In the genomic region with DNA sequence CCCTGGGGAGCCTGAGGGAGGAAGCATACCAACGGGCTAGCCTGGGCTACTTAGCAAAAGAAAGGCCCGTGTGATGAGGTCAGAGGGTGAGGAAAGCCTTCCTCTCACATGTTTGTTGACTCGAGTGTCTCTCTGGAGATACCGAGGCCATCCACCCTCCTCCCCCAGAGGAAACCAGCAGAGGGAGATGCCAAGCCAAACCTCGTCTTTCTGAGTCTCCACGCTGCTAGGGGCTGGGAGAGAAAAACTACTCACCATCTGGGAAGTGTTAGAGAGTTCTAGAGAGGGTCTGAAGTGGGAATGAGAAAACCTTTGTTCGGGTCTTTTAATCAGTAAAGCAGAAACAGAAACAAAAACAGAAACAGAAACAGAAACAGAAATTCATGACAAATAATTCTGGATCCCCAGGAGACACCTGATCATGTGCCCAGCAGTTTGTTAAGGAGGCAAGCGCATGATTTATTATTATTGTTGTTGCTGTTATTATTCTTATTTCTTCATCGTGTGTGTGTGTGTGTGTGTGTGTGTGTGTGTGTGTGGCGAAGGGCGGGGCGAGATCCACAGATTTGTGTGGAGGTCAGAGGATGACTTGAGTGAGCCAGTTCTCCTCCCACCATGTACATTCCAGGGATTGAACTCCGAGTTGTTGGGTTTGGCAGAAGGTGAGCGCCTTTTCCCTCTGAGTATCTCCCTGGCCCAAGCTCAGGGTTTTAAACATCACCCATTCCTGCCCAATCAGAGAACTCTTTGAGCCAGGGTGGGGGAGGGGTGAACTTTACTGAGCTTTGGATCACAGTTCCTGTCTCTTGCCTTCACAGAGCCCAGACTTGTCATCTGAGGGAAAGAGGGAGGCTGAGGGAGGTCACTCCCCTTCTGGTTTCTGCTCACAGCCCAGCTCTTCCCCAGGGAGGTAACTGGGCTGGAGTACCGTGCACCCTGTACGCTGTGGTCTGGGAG, we compare ENCODE assay signal across 8 mouse cellular contexts.
DNase-seq lines count a peak whose midpoint lies in the region.

No protein-coding gene starts in this region.

- no peak overlapping the region for H3K4me3 ChIP-seq in heart, embryonic 10.5 days

- peak; percentile 70 for DNase-seq in adrenal gland, adult 2 months
- no peak for DNase-seq in adrenal gland, adult 18-20 months (ENCODE audit: low spot score in 2 of 2)
- DNase-seq in adipocyte (ENCODE audit: low spot score), result peak; percentile 100
- DNase-seq in heart, embryonic 10.5 days (ENCODE audit: low spot score), result no peak
- DNase-seq in kidney, postnatal 25 days, result peak; percentile 56 to 71
- DNase-seq in splenic B cell, adult 2 months (ENCODE audit: low read depth, low spot score), result peak; percentile 53
- no peak for DNase-seq in right cerebral cortex, postnatal 36 days (ENCODE audit: low spot score in 2 of 2)
- DNase-seq in cerebellum, adult 8-10 months, result no peak

- WGBS in heart, embryonic 10.5 days, result 55% methylated on average over 16 of the region's 16 CpGs

- no peaks in the 10 kb centered on the region for H3K27me3 ChIP-seq in heart, embryonic 10.5 days (ENCODE audit: insufficient read depth, poor library complexity, severe bottlenecking)
- no peaks in the 10 kb centered on the region for H3K27me3 ChIP-seq in splenic B cell, adult 2 months (ENCODE audit: control insufficient read depth, insufficient read depth, low read length, poor library complexity, severe bottlenecking)

- H3K36me3 ChIP-seq in heart, embryonic 10.5 days, result no peaks in the 10 kb centered on the region
- no peaks in the 10 kb centered on the region for H3K36me3 ChIP-seq in splenic B cell, adult 2 months (ENCODE audit: control insufficient read depth, insufficient read depth, low read length, poor library complexity, severe bottlenecking)

- peak overlapping the region; percentile 65; the same call in 1 of the 2 replicates for H3K27ac ChIP-seq in heart, embryonic 10.5 days

- H3K9me3 ChIP-seq in heart, embryonic 10.5 days, result no peaks in the 10 kb centered on the region

- peaks cover 57% of the 10 kb centered on the region for H3K4me1 ChIP-seq in heart, embryonic 10.5 days

Comparison
In these comparisons a context has a peak if more than half of its experiments do, and no peak if none do; other contexts are left out.
1. DNase-seq: peak in adrenal gland, adult 2 months (single experiment), adipocyte (single experiment), kidney, postnatal 25 days (2 of 2) and splenic B cell, adult 2 months (single experiment); none in adrenal gland, adult 18-20 months (0 of 2), heart, embryonic 10.5 days (single experiment), right cerebral cortex, postnatal 36 days (0 of 2) and cerebellum, adult 8-10 months (single experiment).